Mouse (Mus musculus) adipose tissue, adult 10 weeks (tissue): ENCODE measurements around the gene Cep78. TPM values are rescaled to one million over a fixed set of nuclear protein-coding genes. Genes with fewer than 3 reads are reported as not detected.

Experiments
- polyA plus RNA-seq: library from polyadenylated mRNA; stranded (reverse); fragments of 350-450 nt; fragmentation: Illumina TruSeq; extraction: RNeasy Lipid Tissue Mini Kit (QIAGEN cat#74804); gene quantifications from one replicate; pipeline ENCODE4 v1.2.3, GENCODE M21; 2014; ENCODE audit warnings: low read depth, low replicate concordance

Cep78 gene
- 6.1 TPM for polyA plus RNA-seq

GRCm38 (mm10) chr19:15984449-15985171 is at the start of gene Cep78:
Gene Cep78, minus strand, starts transcription at chr19:15984989.

GRCm38 (mm10) chr19:15947237-15947636 is 37.6 kb downstream of the Cep78 start, which contains the start of gene Psat1:
Gene Psat1, minus strand, starts transcription at chr19:15947337.

Other genes with a start within 250 kb of the Cep78 start
- 112 TPM for gene Psat1, start 37.7 kb downstream of the Cep78 start, polyA plus RNA-seq
- 35.9 TPM for gene Gnaq, start 147.8 kb upstream of the Cep78 start, polyA plus RNA-seq